Mouse (Mus musculus) neural tube, embryonic 11.5 days (tissue): ENCODE measurements at regions not wholly inside any gene's neighbourhood (a gene's known extent, or its start where the extent isn't known, plus 50 kb on each side); places are given as distances from the start of the nearest gene placed in this dataset.
A peak's percentile ranks its signal among the peaks of the same experiment; 100 is the strongest.

Experiments used
- ATAC-seq: fragments of 200-750 bp; cut with Nextera tagmentation; 2 replicates; pipeline ENCODE4 v1.8.0; 2017; ENCODE audit warnings: moderate number of reproducible peaks, mild to moderate bottlenecking, moderate TSS enrichment, moderate library complexity; ENCODE audit not compliant: insufficient read depth, low FRiP score, low TSS enrichment
- DNase-seq: peaks from one replicate; pipeline ENCODE4 v3.0.0-alpha.2; 2015; ENCODE audit warnings: low spot score
- H3K27ac ChIP-seq: fragments of 300-500 bp; sonication (generic); 2 replicates; pipeline ENCODE4 v1.5.1; 2014; ENCODE audit warnings: low read depth, mild to moderate bottlenecking, low read length
- H3K27me3 ChIP-seq: fragments of 300-500 bp; sonication (generic); 2 replicates; pipeline ENCODE4 v1.6.1; 2014; ENCODE audit warnings: mild to moderate bottlenecking, low read length, mixed read lengths; ENCODE audit not compliant: control insufficient read depth, insufficient read depth
- H3K36me3 ChIP-seq: fragments of 300-500 bp; sonication (generic); 2 replicates; pipeline ENCODE4 v1.6.1; 2014; ENCODE audit warnings: mild to moderate bottlenecking, low read length, moderate library complexity, mixed read lengths; ENCODE audit not compliant: control insufficient read depth, insufficient read depth
- H3K4me1 ChIP-seq: fragments of 300-500 bp; sonication (generic); 2 replicates; pipeline ENCODE4 v1.6.1; 2014; ENCODE audit warnings: low read length, mixed read lengths; ENCODE audit not compliant: control insufficient read depth, insufficient read depth
- H3K4me2 ChIP-seq: fragments of 300-500 bp; sonication (generic); 2 replicates; pipeline ENCODE4 v1.6.1; 2014; ENCODE audit warnings: low read depth, mild to moderate bottlenecking, moderate library complexity
- H3K4me3 ChIP-seq: fragments of 300-500 bp; sonication (generic); 2 replicates; pipeline ENCODE4 v1.5.1; 2014; ENCODE audit warnings: low read depth, low read length
- H3K9ac ChIP-seq: fragments of 300-500 bp; sonication (generic); 2 replicates; pipeline ENCODE4 v1.6.1; 2014; ENCODE audit warnings: mild to moderate bottlenecking, low read length
- H3K9me3 ChIP-seq: fragments of 300-500 bp; sonication (generic); 2 replicates; pipeline ENCODE4 v1.6.1; 2016; ENCODE audit warnings: low read length; ENCODE audit not compliant: control insufficient read depth
- WGBS: fragments of 180-500 bp; shearing (Covaris S2); extraction: QIAGEN DNeasy Blood & Tissue Kit; methylation state at CpG from one replicate; pipeline ENCODE4 v1.1.7; 2014; 5-methylcytosine and 5-hydroxymethylcytosine counted together

DNA sequence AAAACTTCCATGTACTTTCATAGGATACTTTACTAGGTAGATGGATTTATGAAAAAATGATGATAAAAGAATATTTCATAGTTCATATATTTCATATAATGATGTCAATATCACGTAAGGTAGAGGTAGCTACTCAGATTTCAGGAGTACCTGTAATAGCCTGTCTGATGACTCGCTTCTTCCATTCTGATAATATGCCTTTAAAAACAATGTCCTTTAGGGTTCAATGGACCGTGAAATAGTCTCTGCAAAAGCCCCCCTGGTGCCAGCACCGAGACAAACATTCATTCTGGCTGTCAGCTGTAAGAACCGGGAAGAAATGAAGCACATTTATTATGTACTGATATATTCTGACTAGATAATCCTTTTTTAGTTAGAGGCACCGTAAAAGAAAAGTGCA, 449.7 kb downstream of the Plod2 start:
- Histone ChIP-seq H3K9me3 (no peaks in the 10 kb centered on the region), H3K27me3 (no peaks in the 10 kb centered on the region), H3K27ac (no peak overlapping the region), H3K4me1 (no peaks in the 10 kb centered on the region), H3K9ac (no peak overlapping the region), H3K4me3 (no peak overlapping the region), H3K36me3 (no peaks in the 10 kb centered on the region), H3K4me2 (no peak overlapping the region)
- WGBS, result 36% methylated on average over 6 of the region's 6 CpGs
- ATAC-seq (peak; percentile 43; the same call in 1 of the 2 replicates), DNase-seq (peak; percentile 11)

DNA sequence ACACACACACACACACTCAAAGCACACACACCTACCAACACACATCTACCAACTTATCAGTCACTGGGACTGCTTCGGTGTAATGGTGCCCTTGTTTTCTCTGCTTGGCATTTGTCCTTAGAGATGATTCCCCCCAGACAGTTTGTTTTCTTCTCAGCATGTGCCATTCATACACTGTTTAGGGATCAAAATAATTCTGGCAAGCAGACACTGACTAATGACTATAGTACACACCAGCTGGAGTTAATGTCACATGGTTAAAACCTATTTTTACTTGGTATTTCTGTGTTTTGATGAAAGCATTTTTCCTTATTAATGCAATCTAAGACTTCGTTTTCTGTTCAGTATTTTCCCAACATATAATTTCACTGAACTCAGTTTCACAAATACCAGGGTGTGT, 454.1 kb downstream of the Plod2 start:
- Histone ChIP-seq H3K9me3 (no peaks in the 10 kb centered on the region), H3K4me2 (no peak overlapping the region), H3K4me1 (no peaks in the 10 kb centered on the region), H3K36me3 (no peaks in the 10 kb centered on the region), H3K4me3 (no peak overlapping the region), H3K27ac (no peak overlapping the region), H3K9ac (no peak overlapping the region), H3K27me3 (no peaks in the 10 kb centered on the region)
- no peak for ATAC-seq
- WGBS, result 89% methylated on average over 2 of the region's 2 CpGs
- DNase-seq, result no peak

DNA sequence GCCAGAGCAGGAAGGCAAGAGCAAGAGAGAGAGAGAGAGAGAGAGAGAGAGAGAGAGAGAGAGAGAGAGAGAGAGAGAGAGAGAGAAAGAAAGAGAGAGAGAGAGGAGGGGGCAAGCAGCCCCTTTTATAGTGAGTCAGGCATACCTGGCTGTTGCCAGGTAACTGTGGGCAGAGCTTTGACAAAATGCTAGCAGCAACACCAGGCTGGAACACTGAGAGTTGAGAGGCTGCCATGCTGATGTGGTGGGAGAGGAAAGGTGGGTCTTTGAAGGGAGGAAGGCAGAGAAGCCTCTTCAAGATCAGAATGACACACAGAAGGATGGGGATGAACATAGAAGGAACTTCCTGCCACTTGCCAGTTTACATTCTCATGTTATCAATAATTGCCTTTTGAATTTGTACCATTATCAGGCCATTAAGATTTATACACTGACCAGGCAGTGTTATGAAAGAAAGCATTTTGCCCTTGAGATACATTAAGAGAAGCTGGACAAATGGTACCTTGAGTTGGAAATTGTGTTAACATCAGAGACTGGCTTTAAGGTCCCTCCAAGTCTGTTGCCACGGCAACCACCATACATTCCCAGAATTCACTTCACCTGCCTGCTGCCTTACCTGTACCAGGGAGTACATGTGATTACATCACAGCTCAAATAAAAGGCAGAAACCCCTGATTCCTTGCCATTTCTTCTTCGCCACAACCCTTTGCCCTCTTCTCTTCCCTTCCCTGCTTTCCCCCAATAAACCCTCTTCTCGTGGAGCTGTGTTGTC, 463.3 kb downstream of the Plod2 start:
- Histone ChIP-seq H3K27ac (no peak overlapping the region), H3K4me2 (no peak overlapping the region), H3K27me3 (no peaks in the 10 kb centered on the region), H3K4me3 (no peak overlapping the region), H3K36me3 (no peaks in the 10 kb centered on the region), H3K9me3 (no peaks in the 10 kb centered on the region), H3K9ac (no peak overlapping the region), H3K4me1 (no peaks in the 10 kb centered on the region)
- 91% methylated on average over 3 of the region's 3 CpGs for WGBS
- ATAC-seq, result no peak
- DNase-seq, result no peak

DNA sequence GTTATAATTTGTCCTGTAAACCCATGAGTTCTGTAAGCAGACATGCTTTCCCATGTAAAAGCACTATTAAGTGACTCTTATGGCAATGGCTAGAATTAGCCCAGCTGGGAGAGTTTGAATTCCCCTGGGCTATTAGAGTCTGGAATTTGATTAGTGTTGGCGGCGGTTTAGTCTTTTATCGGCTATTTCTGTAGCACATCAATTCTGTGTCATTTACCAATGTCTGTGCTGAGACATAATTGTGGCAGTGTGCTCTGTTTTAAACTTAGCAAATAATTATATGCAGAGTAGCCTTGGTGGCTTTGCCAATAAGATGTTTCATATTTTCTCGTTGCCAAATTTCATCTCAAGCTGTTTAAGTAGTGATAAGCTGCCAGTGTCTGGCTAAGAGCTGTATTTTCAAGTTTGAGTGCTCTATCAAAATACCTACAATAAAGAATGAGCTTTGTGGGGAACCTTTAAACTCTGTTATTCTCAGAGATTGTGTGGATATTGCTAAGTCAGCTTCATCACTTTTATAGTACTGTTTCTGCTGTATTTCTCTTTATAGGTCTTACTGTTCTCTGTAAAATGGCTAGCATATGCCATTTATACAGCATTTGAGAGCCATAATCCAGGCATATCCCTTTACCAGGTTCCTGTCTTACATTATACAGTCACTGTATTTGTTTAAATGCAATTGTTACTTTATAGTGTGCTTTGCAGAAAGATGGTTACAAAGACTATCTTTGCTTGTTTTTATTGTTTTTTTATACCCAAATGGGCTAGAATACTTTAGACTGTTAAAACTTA, 466.7 kb downstream of the Plod2 start:
- ATAC-seq (no peak), DNase-seq (no peak)
- no peak overlapping the region for H3K27ac ChIP-seq
- H3K4me1 ChIP-seq, result no peaks in the 10 kb centered on the region
- H3K9me3 ChIP-seq, result no peaks in the 10 kb centered on the region
- WGBS, result 69% methylated on average over 4 of the region's 4 CpGs
- no peak overlapping the region for H3K9ac ChIP-seq
- no peak overlapping the region for H3K4me2 ChIP-seq
- no peaks in the 10 kb centered on the region for H3K36me3 ChIP-seq
- H3K27me3 ChIP-seq, result no peaks in the 10 kb centered on the region
- H3K4me3 ChIP-seq, result no peak overlapping the region

DNA sequence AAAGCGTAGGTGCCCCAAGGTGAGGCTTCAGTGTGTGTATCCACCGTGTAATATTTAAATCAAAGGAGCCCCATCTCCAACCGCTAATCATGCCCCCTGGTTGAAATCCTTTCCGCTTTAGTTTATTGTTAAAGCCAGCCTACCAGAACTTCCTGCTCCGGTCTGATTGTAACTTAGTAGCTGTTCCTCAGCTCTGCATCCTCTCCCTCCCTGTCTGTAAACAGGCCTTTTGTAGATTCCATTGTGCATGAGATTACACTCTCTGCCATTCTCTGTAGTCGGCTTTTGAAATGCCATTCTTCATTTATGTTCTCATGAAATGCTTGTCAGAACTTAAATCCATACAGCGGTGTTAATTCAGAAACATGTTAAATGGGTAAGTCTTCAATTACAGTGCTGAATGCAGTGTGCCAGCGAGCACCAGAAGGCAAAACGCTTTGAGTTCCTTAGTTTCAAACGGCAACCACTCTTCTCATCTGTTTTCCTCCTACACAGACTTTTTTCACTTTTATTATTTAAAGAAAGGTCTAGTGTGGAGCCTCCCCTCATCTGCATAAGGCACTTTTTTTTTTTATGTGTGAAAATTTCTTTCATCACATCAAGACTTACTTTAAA, 502.4 kb downstream of the Plod2 start:
- Histone ChIP-seq H3K27me3 (no peaks in the 10 kb centered on the region), H3K4me1 (no peaks in the 10 kb centered on the region), H3K9me3 (no peaks in the 10 kb centered on the region), H3K4me2 (no peak overlapping the region), H3K36me3 (no peaks in the 10 kb centered on the region), H3K9ac (no peak overlapping the region), H3K27ac (no peak overlapping the region), H3K4me3 (no peak overlapping the region)
- ATAC-seq, result no peak
- WGBS, result 90% methylated on average over 10 of the region's 10 CpGs
- no peak for DNase-seq

DNA sequence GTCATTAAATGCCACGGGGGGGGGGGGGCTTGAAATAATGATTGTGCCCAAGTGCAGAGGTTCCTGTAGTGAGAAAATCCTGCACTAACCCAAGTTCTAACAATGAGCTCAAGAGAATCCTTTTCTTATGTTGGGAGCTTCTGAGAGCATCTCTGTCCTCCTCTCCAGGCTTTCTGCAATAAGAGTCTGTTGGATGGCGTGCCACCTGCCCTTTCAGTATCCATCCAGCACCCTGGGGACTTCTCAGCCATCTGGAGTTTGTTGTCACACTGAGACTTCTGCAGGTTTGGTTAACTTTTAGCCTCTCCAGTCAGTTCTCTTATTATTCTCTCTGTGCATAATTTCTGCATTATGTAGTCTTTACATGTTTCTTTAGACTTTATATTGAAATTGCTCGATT, 530.1 kb downstream of the Plod2 start:
- no peaks in the 10 kb centered on the region for H3K36me3 ChIP-seq
- ATAC-seq (no peak), DNase-seq (no peak)
- H3K9ac ChIP-seq, result no peak overlapping the region
- H3K4me2 ChIP-seq, result no peak overlapping the region
- H3K27me3 ChIP-seq, result no peaks in the 10 kb centered on the region
- no peak overlapping the region for H3K27ac ChIP-seq
- 71% methylated on average over 3 of the region's 3 CpGs for WGBS
- H3K4me1 ChIP-seq, result no peaks in the 10 kb centered on the region
- no peak overlapping the region for H3K4me3 ChIP-seq
- no peaks in the 10 kb centered on the region for H3K9me3 ChIP-seq

DNA sequence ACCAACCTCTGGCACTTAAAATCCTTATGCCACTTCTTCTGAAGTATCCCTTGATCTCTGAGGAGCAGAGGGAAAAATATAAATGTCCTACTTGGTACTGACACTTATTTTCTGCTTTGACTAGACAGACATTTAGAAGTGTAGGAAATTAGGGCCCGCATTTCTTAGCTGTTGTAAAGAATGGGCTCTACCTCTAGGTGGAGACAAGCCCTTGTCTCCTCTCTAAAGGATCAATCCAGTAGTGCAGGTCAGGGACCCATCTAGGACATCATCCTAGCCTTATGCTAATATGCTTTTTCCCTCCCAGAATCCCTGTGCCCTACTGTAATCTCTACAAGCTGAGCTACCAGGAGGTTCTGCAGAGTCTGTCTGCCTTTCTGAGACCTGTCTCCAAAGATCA, 541.1 kb downstream of the Plod2 start:
- Histone ChIP-seq H3K27me3 (no peaks in the 10 kb centered on the region), H3K27ac (no peak overlapping the region), H3K9ac (no peak overlapping the region), H3K4me3 (no peak overlapping the region), H3K9me3 (no peaks in the 10 kb centered on the region), H3K4me1 (no peaks in the 10 kb centered on the region), H3K36me3 (no peaks in the 10 kb centered on the region), H3K4me2 (no peak overlapping the region)
- ATAC-seq (no peak), DNase-seq (no peak)
- 83% methylated on average over 1 of the region's 1 CpGs for WGBS

DNA sequence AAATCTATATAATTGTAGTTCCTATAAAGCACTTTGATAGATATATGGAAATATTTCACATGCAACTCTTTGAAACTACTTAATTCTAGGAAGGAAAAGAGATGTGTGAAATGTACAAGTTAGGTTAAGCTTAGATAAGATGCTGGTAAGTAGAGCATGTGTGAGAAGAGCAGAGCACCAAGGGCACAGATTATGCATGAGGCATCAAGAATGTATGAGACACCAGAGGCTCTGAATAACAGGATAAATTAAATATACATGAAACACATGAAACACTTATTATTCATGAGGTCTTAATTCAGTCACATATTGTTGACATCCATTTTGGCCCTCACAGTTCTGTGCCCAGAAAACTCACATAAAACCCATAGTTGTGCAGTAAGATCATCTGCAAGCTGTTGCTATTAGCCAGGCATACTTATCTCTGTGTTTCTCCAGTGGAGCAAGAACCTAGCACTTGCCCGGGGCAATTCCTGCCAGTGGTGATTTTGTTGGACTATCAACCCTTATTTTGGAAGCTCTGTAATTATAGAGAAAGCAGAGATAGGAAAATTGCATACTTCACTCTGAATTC, 556.1 kb downstream of the Plod2 start:
- H3K27ac ChIP-seq, result no peak overlapping the region
- no peak for DNase-seq
- no peak for ATAC-seq
- H3K27me3 ChIP-seq, result no peaks in the 10 kb centered on the region
- no peaks in the 10 kb centered on the region for H3K4me1 ChIP-seq
- no peaks in the 10 kb centered on the region for H3K9me3 ChIP-seq
- no peaks in the 10 kb centered on the region for H3K36me3 ChIP-seq
- WGBS, result 71% methylated on average over 1 of the region's 1 CpGs
- no peak overlapping the region for H3K4me2 ChIP-seq
- no peak overlapping the region for H3K9ac ChIP-seq
- H3K4me3 ChIP-seq, result no peak overlapping the region
